Mouse (Mus musculus) large intestine, adult 2 months (tissue): Measurements from ENCODE around the gene Kansl1. TPM values are rescaled to one million over a fixed set of nuclear protein-coding genes. Genes with fewer than 3 reads are reported as not detected.
"Not testable (repeated sequence)": the region's sequence is repeated elsewhere in the genome, so short reads cannot be mapped to it uniquely, and the experiment has no call there.

Experiments
- DNase-seq: peaks from one replicate; pipeline ENCODE4 v3.0.0-alpha.2; 2012; ENCODE audit warnings: low read depth, low spot score
- WGBS: fragments of 180-500 bp; shearing (Covaris S2); methylation state at CpG from one replicate; pipeline ENCODE4 v1.1.7; 2018; 5-methylcytosine and 5-hydroxymethylcytosine counted together
- polyA plus RNA-seq: library from polyadenylated mRNA; depleted of rRNA; stranded (reverse); fragments of >200 nt; gene quantifications from 2 replicates; pipeline ENCODE4 v1.2.3, GENCODE M21; 2012; rRNA removed

The Kansl1 gene
- 31.6 and 51.2 TPM in 2 replicates for polyA plus RNA-seq

GRCm38 (mm10) chr11:104468751-104469268, at the start of gene Kansl1:
Gene Kansl1 (minus strand): TSS chr11:104468861.
- 1% methylated on average over 66 of the region's 69 CpGs for WGBS
- DNase-seq = no peak

GRCm38 (mm10) chr11:104512436-104512835, 43.8 kb upstream of the Kansl1 start:
- no peak for DNase-seq
- WGBS = 77% methylated on average over 4 of the region's 4 CpGs

GRCm38 (mm10) chr11:104510606-104511005, 41.9 kb upstream of the Kansl1 start:
- peak; percentile 7 for DNase-seq
- WGBS = 81% methylated on average over 2 of the region's 2 CpGs

GRCm38 (mm10) chr11:104508455-104508854, 39.8 kb upstream of the Kansl1 start:
- no peak for DNase-seq
- 90% methylated on average over 4 of the region's 4 CpGs for WGBS

- DNase-seq = no peak
- 80% methylated on average over 3 of the region's 3 CpGs for WGBS
These were observed 19.6 kb upstream of the Kansl1 start for GRCm38 (mm10) chr11:104488292-104488691.

- DNase-seq = no peak
- WGBS = 89% methylated on average over 8 of the region's 8 CpGs
These were observed 13.3 kb upstream of the Kansl1 start for GRCm38 (mm10) chr11:104481971-104482370.

GRCm38 (mm10) chr11:104479505-104479904, 10.8 kb upstream of the Kansl1 start:
- peak; percentile 19 for DNase-seq
- WGBS = 25% methylated on average over 4 of the region's 4 CpGs

- peak; percentile 93 for DNase-seq
- 1% methylated on average over 18 of the region's 19 CpGs for WGBS
These were observed 742 bp upstream of the Kansl1 start for GRCm38 (mm10) chr11:104469371-104469835.

- no peak for DNase-seq
- WGBS = 82% methylated on average over 5 of the region's 5 CpGs
These were observed 963 bp downstream of the Kansl1 start for GRCm38 (mm10) chr11:104467698-104468097.

- peak; percentile 66 for DNase-seq
These were observed 7.1 kb downstream of the Kansl1 start for GRCm38 (mm10) chr11:104461551-104461950.

GRCm38 (mm10) chr11:104459671-104460070, 9.0 kb downstream of the Kansl1 start:
- WGBS = 93% methylated on average over 2 of the region's 2 CpGs
- no peak for DNase-seq

GRCm38 (mm10) chr11:104458507-104458906, 10.2 kb downstream of the Kansl1 start:
- 68% methylated on average over 2 of the region's 2 CpGs for WGBS
- DNase-seq = no peak

GRCm38 (mm10) chr11:104452709-104453108, 16.0 kb downstream of the Kansl1 start:
- DNase-seq = no peak
- 98% methylated on average over 1 of the region's 1 CpGs for WGBS

- 91% methylated on average over 1 of the region's 1 CpGs for WGBS
- DNase-seq = no peak
These were observed 17.4 kb downstream of the Kansl1 start for GRCm38 (mm10) chr11:104451239-104451638.

GRCm38 (mm10) chr11:104448499-104448898, 20.2 kb downstream of the Kansl1 start:
- DNase-seq = not testable (repeated sequence)
- WGBS = 29% methylated on average over 2 of the region's 2 CpGs

- DNase-seq = no peak
- WGBS = 55% methylated on average over 2 of the region's 2 CpGs
These were observed 23.1 kb downstream of the Kansl1 start for GRCm38 (mm10) chr11:104445538-104445937.

- 93% methylated on average over 1 of the region's 1 CpGs for WGBS
- no peak for DNase-seq
These were observed 23.6 kb downstream of the Kansl1 start for GRCm38 (mm10) chr11:104445044-104445443.

- no peak for DNase-seq
- 19% methylated on average over 2 of the region's 2 CpGs for WGBS
These were observed 25.3 kb downstream of the Kansl1 start for GRCm38 (mm10) chr11:104443359-104443758.

- WGBS = under 1% methylated on average over 71 of the region's 82 CpGs
- peak; percentile 73 for DNase-seq
These were observed 26.1 kb downstream of the Kansl1 start for GRCm38 (mm10) chr11:104442333-104443136.

GRCm38 (mm10) chr11:104441475-104442332, 27.0 kb downstream of the Kansl1 start:
- DNase-seq = peak; percentile 37
- WGBS = under 1% methylated on average over 89 of the region's 92 CpGs
